Comparison of ENCODE assay signal across 15 mouse cellular contexts in the genomic region with DNA sequence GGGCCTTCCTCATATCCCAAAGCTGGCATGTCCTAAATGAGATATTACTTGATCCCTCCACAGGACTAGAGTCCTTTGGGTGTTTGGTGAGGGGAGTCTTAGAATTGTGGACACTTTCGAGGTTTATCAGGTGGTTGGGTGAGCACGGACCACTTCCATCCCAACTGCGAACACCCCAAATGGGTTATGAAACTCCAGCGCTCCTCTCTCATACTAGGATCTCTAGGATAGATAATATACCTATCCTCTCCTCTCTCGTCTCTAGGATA. TPM values are rescaled to one million over a fixed set of nuclear protein-coding genes. Genes with fewer than 3 reads are reported as not detected.
DNase-seq lines count a peak whose midpoint lies in the region; ATAC-seq and TF ChIP-seq lines count a peak whose summit lies in the region.
"Had no signal": no experiment of that assay in that cellular context is flagged by ENCODE, and none has a peak within 500 bp of the region (broad histone marks: within the 10 kb centered on the region; RNA-seq: fewer than 3 reads in every experiment).

No protein-coding gene starts in this region.

- WGBS in hindbrain, embryonic 12.5 days: under 1% methylated on average over 5 of the region's 5 CpGs
- WGBS in midbrain, embryonic 13.5 days: 2% methylated on average over 5 of the region's 5 CpGs
- 6% methylated on average over 5 of the region's 5 CpGs for WGBS in kidney, embryonic 16.5 days
- 10% methylated on average over 5 of the region's 5 CpGs for WGBS in intestine, postnatal 0 days

- H3K27ac ChIP-seq in testis, adult 2 months (ENCODE audit: control insufficient read depth, insufficient read depth, low read depth, low read length): no peak overlapping the region
- H3K27ac ChIP-seq in hindbrain, embryonic 12.5 days: 0 out of 2 replicates have a peak overlapping the region, but pooled peaks have one; percentile 85
- peak overlapping the region; percentile 92; the same call in 1 of the 2 replicates for H3K27ac ChIP-seq in midbrain, embryonic 13.5 days
- no peak overlapping the region for H3K27ac ChIP-seq in kidney, embryonic 16.5 days (ENCODE audit: low read length)
- no peak overlapping the region for H3K27ac ChIP-seq in intestine, postnatal 0 days (ENCODE audit: low read depth, low read length)
- H3K27ac ChIP-seq: embryonic facial prominence, embryonic 12.5 days; intestine, embryonic 15.5 days had no signal

- no peak for ATAC-seq in hindbrain, embryonic 12.5 days (ENCODE audit: low FRiP score)
- no peak for ATAC-seq in midbrain, embryonic 13.5 days
- no peak for ATAC-seq in kidney, embryonic 16.5 days (ENCODE audit: low FRiP score, low TSS enrichment)
- no peak for ATAC-seq in intestine, postnatal 0 days

- peak overlapping the region; percentile 24; the same call in 1 of the 2 replicates for H3K4me3 ChIP-seq in testis, adult 2 months (ENCODE audit: control insufficient read depth, low read depth, low read length)
- peak overlapping the region; percentile 51 for H3K4me3 ChIP-seq in hindbrain, embryonic 12.5 days
- peak overlapping the region; percentile 46 for H3K4me3 ChIP-seq in midbrain, embryonic 13.5 days (replicated peaks)
- H3K4me3 ChIP-seq in kidney, embryonic 16.5 days (ENCODE audit: low read length): no peak overlapping the region
- H3K4me3 ChIP-seq in intestine, postnatal 0 days (ENCODE audit: low read depth, low read length): no peak overlapping the region
- H3K4me3 ChIP-seq: intestine, embryonic 15.5 days; myocyte had no signal

- H3K4me2 ChIP-seq in hindbrain, embryonic 12.5 days (replicated peaks): peak overlapping the region; percentile 76
- H3K4me2 ChIP-seq in midbrain, embryonic 13.5 days (replicated peaks): peak overlapping the region; percentile 78
- no peak overlapping the region for H3K4me2 ChIP-seq in kidney, embryonic 16.5 days (replicated peaks; ENCODE audit: low read depth, low read length)
- H3K4me2 ChIP-seq in intestine, postnatal 0 days (replicated peaks; ENCODE audit: low read depth): no peak overlapping the region

- no peak for DNase-seq in testis, postnatal 10 days (ENCODE audit: low spot score)
- no peak for DNase-seq in kidney, postnatal 36 days
- DNase-seq in lung, postnatal 14 days: no peak
- DNase-seq: cerebellum, adult 18-20 months; lung, postnatal 36 days had no signal

- H3K27me3 ChIP-seq in testis, adult 2 months (ENCODE audit: control insufficient read depth, insufficient read depth, low read length): peaks cover 24% of the 10 kb centered on the region
- peaks cover 55% of the 10 kb centered on the region for H3K27me3 ChIP-seq in hindbrain, embryonic 12.5 days
- peaks cover 36% of the 10 kb centered on the region for H3K27me3 ChIP-seq in midbrain, embryonic 13.5 days
- H3K27me3 ChIP-seq in kidney, embryonic 16.5 days (ENCODE audit: insufficient read depth, low read length): peaks cover 98% of the 10 kb centered on the region
- peaks cover 95% of the 10 kb centered on the region for H3K27me3 ChIP-seq in intestine, postnatal 0 days (replicated peaks; ENCODE audit: control insufficient read depth, insufficient read depth, low read length)

- no peaks in the 10 kb centered on the region for H3K36me3 ChIP-seq in testis, adult 2 months (ENCODE audit: control insufficient read depth, insufficient read depth, low read length)
- H3K36me3 ChIP-seq in hindbrain, embryonic 12.5 days: no peaks in the 10 kb centered on the region
- no peaks in the 10 kb centered on the region for H3K36me3 ChIP-seq in midbrain, embryonic 13.5 days
- H3K36me3 ChIP-seq in kidney, embryonic 16.5 days (ENCODE audit: insufficient read depth, low read length): no peaks in the 10 kb centered on the region
- no peaks in the 10 kb centered on the region for H3K36me3 ChIP-seq in intestine, postnatal 0 days (ENCODE audit: control insufficient read depth, insufficient read depth)
- H3K36me3 ChIP-seq: embryonic facial prominence, embryonic 12.5 days; intestine, embryonic 15.5 days had no signal

- peaks cover 36% of the 10 kb centered on the region for H3K4me1 ChIP-seq in testis, adult 2 months (ENCODE audit: control insufficient read depth, insufficient read depth, low read length)
- H3K4me1 ChIP-seq in hindbrain, embryonic 12.5 days: peaks cover 64% of the 10 kb centered on the region
- H3K4me1 ChIP-seq in midbrain, embryonic 13.5 days (replicated peaks): peaks cover 76% of the 10 kb centered on the region
- peaks cover 35% of the 10 kb centered on the region for H3K4me1 ChIP-seq in kidney, embryonic 16.5 days (ENCODE audit: insufficient read depth, low read length)
- H3K4me1 ChIP-seq in intestine, postnatal 0 days (replicated peaks; ENCODE audit: control insufficient read depth, insufficient read depth, low read length): peaks cover 4% of the 10 kb centered on the region; the same call in 1 of the 2 replicates

- no peak for TF ChIP-seq CTCF in testis, adult 2 months (IDR thresholded peaks at IDR 0.05; ENCODE audit: control insufficient read depth, insufficient read depth, insufficient replicate concordance, low read depth, low read length)
- no peak for TF ChIP-seq CTCF in intestine, postnatal 0 days (IDR thresholded peaks at IDR 0.05; ENCODE audit: low read depth)

- H3K9me3 ChIP-seq in hindbrain, embryonic 12.5 days (replicated peaks): no peaks in the 10 kb centered on the region
- H3K9me3 ChIP-seq in midbrain, embryonic 13.5 days: no peaks in the 10 kb centered on the region
- H3K9me3 ChIP-seq in kidney, embryonic 16.5 days (ENCODE audit: low read length): no peaks in the 10 kb centered on the region
- H3K9me3 ChIP-seq in intestine, postnatal 0 days (ENCODE audit: control insufficient read depth): no peaks in the 10 kb centered on the region
- H3K9me3 ChIP-seq: embryonic facial prominence, embryonic 12.5 days; intestine, embryonic 15.5 days had no signal

- peak overlapping the region; percentile 68 for H3K9ac ChIP-seq in hindbrain, embryonic 12.5 days
- H3K9ac ChIP-seq in midbrain, embryonic 13.5 days (replicated peaks): peak overlapping the region; percentile 74
- no peak overlapping the region for H3K9ac ChIP-seq in kidney, embryonic 16.5 days (replicated peaks; ENCODE audit: low read length)
- no peak overlapping the region for H3K9ac ChIP-seq in intestine, postnatal 0 days (ENCODE audit: low read depth, low read length)
- H3K9ac ChIP-seq: embryonic facial prominence, embryonic 12.5 days; intestine, embryonic 15.5 days had no signal

- TF ChIP-seq POLR2A in testis, adult 2 months (IDR thresholded peaks at IDR 0.05; ENCODE audit: control insufficient read depth, low read depth, low read length): no peak

RNA-seq across cellular contexts. Expression of gene Rfx4, which starts 2.3 kb away (rescaled TPM):
- 83.8 and 93.1 TPM in 2 replicates for polyA plus RNA-seq in testis, adult 2 months (2012; rRNA removed)
- polyA plus RNA-seq in hindbrain, embryonic 12.5 days (2016; fragmentation: Nextera tagmentation; extraction: Ambion mirVana): 40.9 and 49.2 TPM in 2 replicates
- 29.0 and 34.3 TPM in 2 replicates for polyA plus RNA-seq in midbrain, embryonic 13.5 days (2015; fragmentation: Nextera tagmentation; extraction: Ambion mirVana)
- polyA plus RNA-seq in kidney, embryonic 16.5 days (2015; fragmentation: Nextera tagmentation; extraction: Ambion mirVana): 0.20 and 0.33 TPM in 2 replicates
- polyA plus RNA-seq in intestine, postnatal 0 days (2015; fragmentation: Nextera tagmentation; extraction: Ambion mirVana): not detected in 2 replicates
- polyA plus RNA-seq: C2C12; heart, postnatal 0 days; intestine, embryonic 15.5 days had no signal

Comparison
In these comparisons a context has a peak if more than half of its experiments do, and no peak if none do; other contexts are left out.
1. H3K27ac ChIP-seq: peak in hindbrain, embryonic 12.5 days (single experiment) and midbrain, embryonic 13.5 days (single experiment); none in testis, adult 2 months (single experiment), kidney, embryonic 16.5 days (single experiment) and intestine, postnatal 0 days (single experiment).
2. H3K4me3 ChIP-seq: peak in testis, adult 2 months (single experiment), hindbrain, embryonic 12.5 days (single experiment) and midbrain, embryonic 13.5 days (single experiment); none in kidney, embryonic 16.5 days (single experiment) and intestine, postnatal 0 days (single experiment).
3. H3K4me2 ChIP-seq: peak in hindbrain, embryonic 12.5 days (single experiment) and midbrain, embryonic 13.5 days (single experiment); none in kidney, embryonic 16.5 days (single experiment) and intestine, postnatal 0 days (single experiment).
4. H3K9ac ChIP-seq: peak in hindbrain, embryonic 12.5 days (single experiment) and midbrain, embryonic 13.5 days (single experiment); none in kidney, embryonic 16.5 days (single experiment) and intestine, postnatal 0 days (single experiment).
5. RNA of gene Rfx4, which starts 2.3 kb away (polyA plus RNA-seq): 83.8 to 93.1 TPM in testis, adult 2 months, 40.9 to 49.2 TPM in hindbrain, embryonic 12.5 days and 29.0 to 34.3 TPM in midbrain, embryonic 13.5 days; 0.20 to 0.33 TPM in kidney, embryonic 16.5 days and not detected in intestine, postnatal 0 days; every median in the first group is over 10 times any median in the second.